Mouse (Mus musculus) cerebellum, adult 2 months (tissue): ENCODE data around the gene Procr.

Source experiments
- CTCF ChIP-seq: fragments of 200-500 bp; IDR thresholded peaks from 2 replicates; pipeline ENCODE4 v1.5.1; 2011; ENCODE audit warnings: low read depth, mild to moderate bottlenecking, control low read depth, low read length, moderate library complexity, borderline replicate concordance; ENCODE audit not compliant: insufficient read depth
- POLR2A ChIP-seq: fragments of 200-500 bp; IDR thresholded peaks from 2 replicates; pipeline ENCODE4 v1.6.1; 2011; ENCODE audit warnings: low read length, control low read depth, borderline replicate concordance; ENCODE audit not compliant: insufficient read depth

DNA sequence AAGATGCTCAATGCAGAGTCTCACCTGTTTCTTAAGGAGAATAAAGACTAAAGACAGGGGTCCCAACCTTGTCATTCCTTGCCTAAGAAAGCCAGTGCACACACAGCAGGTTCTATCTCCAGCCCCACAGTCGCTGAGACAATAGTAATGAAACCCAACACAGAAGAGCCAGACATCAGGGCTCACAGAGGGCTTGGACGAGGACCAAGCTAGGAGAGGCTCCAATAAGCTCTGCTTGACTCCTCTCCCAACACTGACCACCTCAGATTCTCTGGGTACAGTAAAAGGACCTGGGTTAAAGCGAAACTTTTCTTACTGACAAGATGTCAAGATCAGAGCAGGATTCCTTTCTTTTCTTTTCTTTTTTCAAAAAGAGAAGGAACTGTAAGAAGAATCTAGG, 47.7 kb downstream of the Procr start:
- no peak for TF ChIP-seq CTCF
- TF ChIP-seq POLR2A: no peak
